Mouse (Mus musculus) C2C12 (cell line): Measurements from ENCODE around the gene Paqr7. TPM values are rescaled to one million over a fixed set of nuclear protein-coding genes. Genes with fewer than 3 reads are reported as not detected.

Experiments
- H3K27me3 ChIP-seq: one replicate; pipeline ENCODE4 v1.6.1; 2011; ENCODE audit not compliant: control insufficient read depth, insufficient read depth, insufficient read length
- H3K36me3 ChIP-seq: one replicate; pipeline ENCODE4 v1.6.1; 2011; ENCODE audit not compliant: control insufficient read depth, insufficient read depth
- H3K4me3 ChIP-seq: one replicate; pipeline ENCODE4 v1.5.1; 2011; ENCODE audit warnings: mild to moderate bottlenecking, control low read depth; ENCODE audit not compliant: poor library complexity, insufficient read depth, severe bottlenecking
- H3K79me2 ChIP-seq: one replicate; pipeline ENCODE4 v1.6.1; 2011; ENCODE audit not compliant: control insufficient read depth, insufficient read depth
- H3K79me3 ChIP-seq: one replicate; pipeline ENCODE4 v1.6.1; 2011; ENCODE audit warnings: low read depth, control low read depth
- H3ac ChIP-seq: one replicate; pipeline ENCODE3; 2011; ENCODE audit warnings: low read depth; ENCODE audit not compliant: control insufficient read depth, insufficient read length
- CEBPB ChIP-seq: IDR thresholded peaks from one replicate; pipeline ENCODE4 v1.6.1; 2011; ENCODE audit warnings: low read depth, mild to moderate bottlenecking, control low read depth, moderate library complexity
- CTCF ChIP-seq: IDR thresholded peaks from one replicate; pipeline ENCODE4 v1.5.1; 2011; ENCODE audit not compliant: control insufficient read depth, insufficient read depth, insufficient read length
- FOSL1 ChIP-seq: IDR thresholded peaks from one replicate; pipeline ENCODE4 v1.8.0; 2011; ENCODE audit warnings: mild to moderate bottlenecking, low read length; ENCODE audit not compliant: poor library complexity, insufficient read depth, severe bottlenecking
- MAX ChIP-seq: IDR thresholded peaks from one replicate; pipeline ENCODE4 v1.6.1; 2011; ENCODE audit warnings: mild to moderate bottlenecking, control low read depth
- MYOD1 ChIP-seq: IDR thresholded peaks from one replicate; pipeline ENCODE4 v1.6.1; 2011; ENCODE audit warnings: low read depth; ENCODE audit not compliant: control insufficient read depth, insufficient read length
- MYOG ChIP-seq: IDR thresholded peaks from one replicate; pipeline ENCODE4 v1.6.1; 2011; ENCODE audit not compliant: control insufficient read depth, insufficient read length; ENCODE audit errors: extremely low read depth
- USF1 ChIP-seq: IDR thresholded peaks from one replicate; pipeline ENCODE4 v1.6.1; 2011; ENCODE audit warnings: low read depth, mild to moderate bottlenecking, control low read depth, moderate library complexity
- polyA plus RNA-seq: library from polyadenylated mRNA; unstranded; fragments of >200 nt; fragmentation: generic; extraction: Trizol; gene quantifications from one replicate; pipeline ENCODE4 v1.2.1, GENCODE M21; 2012; ENCODE audit warnings: missing spikeins

The Paqr7 gene
- polyA plus RNA-seq, 1 experiment = 5.1 TPM

DNA sequence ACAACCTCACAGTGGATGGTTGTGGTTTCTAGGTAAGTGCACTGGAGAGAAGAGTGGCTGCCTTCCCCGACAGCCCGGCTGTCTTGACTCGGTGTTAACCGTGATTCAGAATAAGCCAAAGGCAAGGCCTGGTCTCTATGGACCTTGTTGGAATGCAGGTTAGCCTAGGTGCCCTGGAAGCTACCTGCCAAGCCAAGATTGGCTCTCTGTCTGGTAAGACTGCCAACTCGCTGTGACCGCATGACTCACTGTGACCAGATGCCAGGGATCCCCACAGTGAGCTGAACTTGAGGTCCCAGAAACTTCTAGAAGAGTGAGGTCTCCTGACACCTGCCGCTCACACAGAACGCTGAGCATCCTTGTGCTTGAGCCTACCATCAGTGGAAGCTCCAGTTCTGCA lies 19.6 kb upstream of the Paqr7 start:
- H3K4me3 ChIP-seq = no peak overlapping the region
- no peak overlapping the region for H3ac ChIP-seq
- TF ChIP-seq USF1 (no peak), CTCF (no peak), MYOG (no peak), FOSL1 (no peak), CEBPB (no peak), MYOD1 (no peak), MAX (no peak)
- no peaks in the 10 kb centered on the region for H3K79me2 ChIP-seq
- no peaks in the 10 kb centered on the region for H3K27me3 ChIP-seq
- peaks cover 24% of the 10 kb centered on the region for H3K36me3 ChIP-seq
- no peaks in the 10 kb centered on the region for H3K79me3 ChIP-seq

DNA sequence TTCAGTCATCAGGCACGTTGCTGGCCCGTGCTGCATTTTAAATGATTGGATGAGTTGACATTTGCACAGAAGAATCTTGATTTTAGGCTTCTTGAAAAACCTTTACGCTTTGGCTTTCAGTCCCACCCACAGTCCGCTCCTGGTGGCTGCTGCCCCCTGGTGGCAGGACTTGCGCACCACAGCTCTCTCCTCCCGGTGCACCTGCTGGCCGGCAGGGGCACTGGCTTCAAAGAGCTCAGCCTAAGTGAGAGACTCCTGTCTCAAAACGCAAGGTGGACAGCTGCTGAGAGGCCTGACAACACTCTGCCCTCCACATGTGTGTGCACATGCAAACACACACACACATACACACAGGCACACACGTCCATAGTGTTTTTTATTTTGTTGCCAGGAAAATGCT lies 18.5 kb upstream of the Paqr7 start:
- Histone ChIP-seq H3K4me3 (no peak overlapping the region), H3K27me3 (no peaks in the 10 kb centered on the region), H3K79me2 (no peaks in the 10 kb centered on the region), H3K36me3 (peaks cover 13% of the 10 kb centered on the region), H3ac (no peak overlapping the region), H3K79me3 (no peaks in the 10 kb centered on the region)
- peak; percentile 10 for TF ChIP-seq MYOD1
- TF ChIP-seq MAX = no peak
- TF ChIP-seq CTCF = peak; percentile 97

GRCm38 (mm10) chr4:134479839-134480238 lies 16.7 kb upstream of the Paqr7 start:
- H3K79me2 ChIP-seq = no peaks in the 10 kb centered on the region
- peaks cover 3% of the 10 kb centered on the region for H3K36me3 ChIP-seq
- H3ac ChIP-seq = no peak overlapping the region
- H3K79me3 ChIP-seq = no peaks in the 10 kb centered on the region
- no peaks in the 10 kb centered on the region for H3K27me3 ChIP-seq
- TF ChIP-seq FOSL1 (no peak), MYOG (no peak), CEBPB (no peak), MYOD1 (no peak), CTCF (no peak), MAX (no peak), USF1 (no peak)
- H3K4me3 ChIP-seq = no peak overlapping the region

- Histone ChIP-seq H3ac (no peak overlapping the region), H3K4me3 (no peak overlapping the region), H3K27me3 (no peaks in the 10 kb centered on the region), H3K79me3 (no peaks in the 10 kb centered on the region), H3K79me2 (no peaks in the 10 kb centered on the region), H3K36me3 (no peaks in the 10 kb centered on the region)
- no peak for TF ChIP-seq CEBPB
- no peak for TF ChIP-seq FOSL1
- TF ChIP-seq CTCF = peak; percentile 68
- no peak for TF ChIP-seq USF1
- TF ChIP-seq MAX = no peak
Measured at GRCm38 (mm10) chr4:134480864-134481263, 15.6 kb upstream of the Paqr7 start.

GRCm38 (mm10) chr4:134481270-134481669 lies 15.2 kb upstream of the Paqr7 start:
- no peaks in the 10 kb centered on the region for H3K27me3 ChIP-seq
- no peak for TF ChIP-seq CTCF
- TF ChIP-seq MYOG = no peak
- no peak for TF ChIP-seq MAX
- TF ChIP-seq CEBPB = no peak
- no peak for TF ChIP-seq FOSL1
- TF ChIP-seq MYOD1 = no peak
- no peak for TF ChIP-seq USF1
- H3K79me3 ChIP-seq = no peaks in the 10 kb centered on the region
- H3ac ChIP-seq = no peak overlapping the region
- H3K79me2 ChIP-seq = no peaks in the 10 kb centered on the region
- no peak overlapping the region for H3K4me3 ChIP-seq
- no peaks in the 10 kb centered on the region for H3K36me3 ChIP-seq

GRCm38 (mm10) chr4:134482442-134482841 lies 14.1 kb upstream of the Paqr7 start:
- no peaks in the 10 kb centered on the region for H3K27me3 ChIP-seq
- TF ChIP-seq USF1 = no peak
- no peak for TF ChIP-seq MYOG
- TF ChIP-seq CEBPB = no peak
- no peak for TF ChIP-seq FOSL1
- TF ChIP-seq CTCF = no peak
- no peak for TF ChIP-seq MYOD1
- TF ChIP-seq MAX = no peak
- no peaks in the 10 kb centered on the region for H3K79me3 ChIP-seq
- H3K36me3 ChIP-seq = no peaks in the 10 kb centered on the region
- no peak overlapping the region for H3K4me3 ChIP-seq
- H3ac ChIP-seq = no peak overlapping the region
- no peaks in the 10 kb centered on the region for H3K79me2 ChIP-seq
